Mouse (Mus musculus) kidney, embryonic 16.5 days (tissue): ENCODE measurements at regions not wholly inside any gene's neighbourhood (a gene's known extent, or its start where the extent isn't known, plus 50 kb on each side); places are given as distances from the start of the nearest gene placed in this dataset.
A peak's percentile ranks its signal among the peaks of the same experiment; 100 is the strongest.

Experiments
- ATAC-seq: fragments of 200-750 bp; cut with Nextera tagmentation; 2 replicates; pipeline ENCODE4 v1.8.0; 2017; ENCODE audit warnings: moderate TSS enrichment; ENCODE audit not compliant: low FRiP score, low TSS enrichment
- H3K27ac ChIP-seq: fragments of 300-500 bp; sonication (generic); 2 replicates; pipeline ENCODE4 v1.5.1; 2014; ENCODE audit warnings: low read length
- H3K27me3 ChIP-seq: fragments of 300-500 bp; sonication (generic); 2 replicates; pipeline ENCODE4 v1.6.1; 2014; ENCODE audit warnings: low read length, control low read depth, mixed read lengths; ENCODE audit not compliant: insufficient read depth
- H3K36me3 ChIP-seq: fragments of 300-500 bp; sonication (generic); 2 replicates; pipeline ENCODE4 v1.6.1; 2014; ENCODE audit warnings: low read length, control low read depth, mixed read lengths; ENCODE audit not compliant: insufficient read depth
- H3K4me1 ChIP-seq: fragments of 300-500 bp; sonication (generic); 2 replicates; pipeline ENCODE4 v1.6.1; 2014; ENCODE audit warnings: low read length, control low read depth, mixed read lengths; ENCODE audit not compliant: insufficient read depth
- H3K4me2 ChIP-seq: fragments of 300-500 bp; sonication (generic); replicated peaks from 2 replicates; pipeline ENCODE4 v1.6.1; 2014; ENCODE audit warnings: low read depth, low read length
- H3K4me3 ChIP-seq: fragments of 300-500 bp; sonication (generic); 2 replicates; pipeline ENCODE4 v1.5.1; 2014; ENCODE audit warnings: mild to moderate bottlenecking, low read length
- H3K9ac ChIP-seq: fragments of 300-500 bp; sonication (generic); replicated peaks from 2 replicates; pipeline ENCODE4 v1.6.1; 2014; ENCODE audit warnings: low read length
- H3K9me3 ChIP-seq: fragments of 300-500 bp; sonication (generic); 2 replicates; pipeline ENCODE4 v1.6.1; 2016; ENCODE audit warnings: low read length, control low read depth
- WGBS: fragments of 180-500 bp; shearing (Covaris S2); extraction: QIAGEN DNeasy Blood & Tissue Kit; methylation state at CpG from one replicate; pipeline ENCODE4 v1.1.7; 2014; 5-methylcytosine and 5-hydroxymethylcytosine counted together

GRCm38 (mm10) chr10:17395495-17396224 lies 327.4 kb upstream of the Cited2 start:
- no peaks in the 10 kb centered on the region for H3K27me3 ChIP-seq
- no peaks in the 10 kb centered on the region for H3K4me1 ChIP-seq
- H3K4me3 ChIP-seq = no peak overlapping the region
- H3K4me2 ChIP-seq = no peak overlapping the region
- H3K36me3 ChIP-seq = no peaks in the 10 kb centered on the region
- no peak overlapping the region for H3K27ac ChIP-seq
- 52% methylated on average over 8 of the region's 8 CpGs for WGBS
- peaks cover 12% of the 10 kb centered on the region for H3K9me3 ChIP-seq
- ATAC-seq = no peak
- H3K9ac ChIP-seq = no peak overlapping the region

- H3K27ac ChIP-seq = no peak overlapping the region
- no peak for ATAC-seq
- no peaks in the 10 kb centered on the region for H3K27me3 ChIP-seq
- H3K4me2 ChIP-seq = no peak overlapping the region
- H3K9ac ChIP-seq = no peak overlapping the region
- H3K9me3 ChIP-seq = peaks cover 4% of the 10 kb centered on the region; the same call in 1 of the 2 replicates
- no peak overlapping the region for H3K4me3 ChIP-seq
- 0 out of 2 replicates have a peak, but pooled peaks cover 3% of the 10 kb centered on the region for H3K4me1 ChIP-seq
- H3K36me3 ChIP-seq = 0 out of 2 replicates have a peak, but pooled peaks cover 2% of the 10 kb centered on the region
Measured at GRCm38 (mm10) chr10:17403899-17404298, 319.1 kb upstream of the Cited2 start.

- Histone ChIP-seq H3K4me3 (no peak overlapping the region), H3K27me3 (no peaks in the 10 kb centered on the region), H3K9me3 (peaks cover 4% of the 10 kb centered on the region; the same call in 1 of the 2 replicates), H3K4me1 (peaks cover 7% of the 10 kb centered on the region; the same call in 1 of the 2 replicates), H3K27ac (no peak overlapping the region), H3K36me3 (0 out of 2 replicates have a peak, but pooled peaks cover 2% of the 10 kb centered on the region), H3K4me2 (no peak overlapping the region), H3K9ac (no peak overlapping the region)
- ATAC-seq = no peak
- WGBS = 35% methylated on average over 2 of the region's 2 CpGs
Measured at GRCm38 (mm10) chr10:17407854-17408606, 315.0 kb upstream of the Cited2 start.

- WGBS = 90% methylated on average over 1 of the region's 1 CpGs
- Histone ChIP-seq H3K9ac (no peak overlapping the region), H3K27me3 (no peaks in the 10 kb centered on the region), H3K4me1 (peaks cover 7% of the 10 kb centered on the region; the same call in 1 of the 2 replicates), H3K9me3 (peaks cover 4% of the 10 kb centered on the region; the same call in 1 of the 2 replicates), H3K36me3 (0 out of 2 replicates have a peak, but pooled peaks cover 2% of the 10 kb centered on the region), H3K4me2 (no peak overlapping the region), H3K27ac (no peak overlapping the region), H3K4me3 (no peak overlapping the region)
- no peak for ATAC-seq
Measured at GRCm38 (mm10) chr10:17408781-17409180, 314.2 kb upstream of the Cited2 start.

- H3K4me2 ChIP-seq = no peak overlapping the region
- H3K9ac ChIP-seq = no peak overlapping the region
- no peaks in the 10 kb centered on the region for H3K27me3 ChIP-seq
- 0 out of 2 replicates have a peak, but pooled peaks cover 2% of the 10 kb centered on the region for H3K36me3 ChIP-seq
- no peak overlapping the region for H3K4me3 ChIP-seq
- WGBS = 40% methylated on average over 4 of the region's 4 CpGs
- peaks cover 1% of the 10 kb centered on the region; the same call in 1 of the 2 replicates for H3K9me3 ChIP-seq
- peaks cover 7% of the 10 kb centered on the region; the same call in 1 of the 2 replicates for H3K4me1 ChIP-seq
- ATAC-seq = peak; percentile 73; the same call in 1 of the 2 replicates
- H3K27ac ChIP-seq = peak overlapping the region; percentile 37; the same call in 1 of the 2 replicates
Measured at GRCm38 (mm10) chr10:17411300-17411987, 311.6 kb upstream of the Cited2 start.

GRCm38 (mm10) chr10:17415112-17415511 lies 307.9 kb upstream of the Cited2 start:
- Histone ChIP-seq H3K27ac (no peak overlapping the region), H3K9ac (no peak overlapping the region), H3K4me1 (peaks cover 4% of the 10 kb centered on the region; the same call in 1 of the 2 replicates), H3K27me3 (no peaks in the 10 kb centered on the region), H3K4me3 (no peak overlapping the region), H3K9me3 (no peaks in the 10 kb centered on the region), H3K36me3 (no peaks in the 10 kb centered on the region), H3K4me2 (no peak overlapping the region)
- no peak for ATAC-seq
- WGBS = 84% methylated on average over 3 of the region's 3 CpGs

- Histone ChIP-seq H3K36me3 (no peaks in the 10 kb centered on the region), H3K27ac (no peak overlapping the region), H3K9me3 (no peaks in the 10 kb centered on the region), H3K4me1 (peaks cover 3% of the 10 kb centered on the region; the same call in 1 of the 2 replicates), H3K4me2 (no peak overlapping the region), H3K9ac (no peak overlapping the region), H3K4me3 (no peak overlapping the region), H3K27me3 (no peaks in the 10 kb centered on the region)
- ATAC-seq = no peak
- WGBS = 34% methylated on average over 1 of the region's 1 CpGs
Measured at GRCm38 (mm10) chr10:17416121-17416520, 306.9 kb upstream of the Cited2 start.

- no peaks in the 10 kb centered on the region for H3K36me3 ChIP-seq
- H3K27ac ChIP-seq = no peak overlapping the region
- no peak overlapping the region for H3K4me2 ChIP-seq
- no peak for ATAC-seq
- H3K27me3 ChIP-seq = no peaks in the 10 kb centered on the region
- no peak overlapping the region for H3K4me3 ChIP-seq
- H3K9me3 ChIP-seq = no peaks in the 10 kb centered on the region
- 85% methylated on average over 1 of the region's 1 CpGs for WGBS
- no peaks in the 10 kb centered on the region for H3K4me1 ChIP-seq
- H3K9ac ChIP-seq = no peak overlapping the region
Measured at GRCm38 (mm10) chr10:17417394-17417793, 305.6 kb upstream of the Cited2 start.

GRCm38 (mm10) chr10:17418227-17418685 lies 304.8 kb upstream of the Cited2 start:
- no peak overlapping the region for H3K27ac ChIP-seq
- H3K27me3 ChIP-seq = no peaks in the 10 kb centered on the region
- no peaks in the 10 kb centered on the region for H3K36me3 ChIP-seq
- H3K4me1 ChIP-seq = no peaks in the 10 kb centered on the region
- H3K4me3 ChIP-seq = no peak overlapping the region
- H3K4me2 ChIP-seq = no peak overlapping the region
- ATAC-seq = no peak
- H3K9me3 ChIP-seq = no peaks in the 10 kb centered on the region
- WGBS = 56% methylated on average over 7 of the region's 7 CpGs
- no peak overlapping the region for H3K9ac ChIP-seq
